Mouse (Mus musculus) liver, embryonic 13.5 days (tissue): ENCODE measurements around the gene Olfr1034. TPM values are rescaled to one million over a fixed set of nuclear protein-coding genes. Genes with fewer than 3 reads are reported as not detected.
"Not testable (repeated sequence)": the region's sequence is repeated elsewhere in the genome, so short reads cannot be mapped to it uniquely, and the experiment has no call there.

Experiments used
- ATAC-seq: fragments of 200-750 bp; cut with Nextera tagmentation; 2 replicates; pipeline ENCODE4 v1.8.0; 2017; ENCODE audit warnings: low read depth, mild to moderate bottlenecking, moderate number of reproducible peaks, moderate library complexity
- DNase-seq: peaks from one replicate; pipeline ENCODE4 v3.0.0; 2022
- H3K27ac ChIP-seq: fragments of 300-500 bp; sonication (generic); 2 replicates; pipeline ENCODE4 v1.5.1; 2015; ENCODE audit warnings: moderate library complexity, mild to moderate bottlenecking, inconsistent platforms
- H3K27me3 ChIP-seq: fragments of 300-500 bp; sonication (generic); 2 replicates; pipeline ENCODE4 v1.6.1; 2015; ENCODE audit warnings: mild to moderate bottlenecking, inconsistent platforms
- H3K36me3 ChIP-seq: fragments of 300-500 bp; sonication (generic); 2 replicates; pipeline ENCODE4 v1.6.1; 2015; ENCODE audit warnings: mild to moderate bottlenecking, inconsistent platforms
- H3K4me1 ChIP-seq: fragments of 300-500 bp; sonication (generic); replicated peaks from 2 replicates; pipeline ENCODE4 v1.6.1; 2015; ENCODE audit warnings: inconsistent platforms
- H3K4me2 ChIP-seq: fragments of 300-500 bp; sonication (generic); 2 replicates; pipeline ENCODE4 v1.6.1; 2015; ENCODE audit warnings: inconsistent platforms, mild to moderate bottlenecking, moderate library complexity
- H3K4me3 ChIP-seq: fragments of 300-500 bp; sonication (generic); replicated peaks from 2 replicates; pipeline ENCODE4 v1.5.1; 2015; ENCODE audit warnings: mild to moderate bottlenecking, inconsistent platforms
- H3K9ac ChIP-seq: fragments of 300-500 bp; sonication (generic); 2 replicates; pipeline ENCODE4 v1.6.1; 2015; ENCODE audit warnings: mild to moderate bottlenecking, inconsistent platforms
- H3K9me3 ChIP-seq: fragments of 300-500 bp; sonication (generic); replicated peaks from 2 replicates; pipeline ENCODE4 v1.6.1; 2016; ENCODE audit warnings: inconsistent platforms
- WGBS: fragments of 180-500 bp; shearing (Covaris S2); methylation state at CpG from one replicate; pipeline ENCODE4 v1.1.7; 2015; ENCODE audit not compliant: insufficient replicate concordance; 5-methylcytosine and 5-hydroxymethylcytosine counted together
- polyA plus RNA-seq: library from polyadenylated mRNA; unstranded; fragments of >200 nt; fragmentation: Nextera tagmentation; extraction: Ambion mirVana; gene quantifications from 2 replicates; pipeline ENCODE4 v1.2.1, GENCODE M21; 2015

Olfr1034 gene
- polyA plus RNA-seq, result not detected in 2 replicates

DNA sequence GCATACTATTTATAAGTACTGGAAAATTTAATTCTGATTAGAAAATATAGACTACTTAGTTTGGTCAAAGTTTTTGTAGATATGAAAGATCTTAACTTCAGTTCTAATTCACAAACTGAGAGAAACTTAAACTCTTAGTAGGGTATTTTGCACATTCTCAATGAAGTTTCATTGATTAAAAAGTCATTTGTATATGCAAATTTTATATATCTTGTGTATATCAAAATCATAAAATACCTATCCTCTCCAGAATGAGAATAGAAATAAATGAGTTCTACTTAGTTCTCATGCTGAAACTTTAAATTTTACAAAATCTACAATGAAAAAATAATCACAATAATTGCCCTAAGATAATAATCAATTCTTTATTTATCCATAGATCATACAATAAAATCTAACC, at the start of gene Olfr1034:
TSS of gene Olfr1034 (plus strand) at position 301 of the 400 bp plus-strand sequence.
- no peak within 1 kb of the TSS for H3K9ac ChIP-seq
- DNase-seq, result no peak
- H3K4me3 ChIP-seq, result no peak within 1 kb of the TSS
- H3K27ac ChIP-seq, result no peak within 1 kb of the TSS
- H3K4me1 ChIP-seq, result no peaks in the 10 kb centered on the region
- no peak for ATAC-seq
- no peaks in the 10 kb centered on the region for H3K9me3 ChIP-seq
- no peaks in the 10 kb centered on the region for H3K27me3 ChIP-seq
- H3K36me3 ChIP-seq, result no peaks in the 10 kb centered on the region
- no peak within 1 kb of the TSS for H3K4me2 ChIP-seq

DNA sequence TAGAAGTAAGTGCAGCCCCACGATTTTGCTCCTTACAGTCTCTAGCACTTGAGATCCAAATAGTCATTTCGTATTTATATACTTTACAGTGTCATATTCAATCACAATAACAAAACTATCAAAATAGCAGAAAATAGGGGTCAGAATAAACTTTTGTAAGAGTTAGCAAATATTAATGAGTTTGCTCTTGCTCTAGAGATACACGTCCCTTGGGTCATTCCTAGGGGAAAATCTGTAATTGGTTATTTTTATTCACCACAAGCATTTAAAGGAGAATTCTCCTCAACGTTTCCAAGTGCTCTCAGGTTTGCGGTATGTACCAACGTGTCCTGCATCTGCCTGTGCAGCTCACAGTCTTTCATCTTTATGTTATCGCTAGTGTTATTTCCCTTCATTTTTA, 40.4 kb upstream of the Olfr1034 start, which contains the start of gene Olfr1032:
TSS of gene Olfr1032 (plus strand) at position 301 of the 400 bp plus-strand sequence.
- H3K4me1 ChIP-seq, result no peaks in the 10 kb centered on the region
- 64% methylated on average over 7 of the region's 7 CpGs for WGBS
- ATAC-seq (no peak), DNase-seq (no peak)
- no peak within 1 kb of the TSS for H3K27ac ChIP-seq
- H3K9me3 ChIP-seq, result no peaks in the 10 kb centered on the region
- no peak within 1 kb of the TSS for H3K4me3 ChIP-seq
- no peaks in the 10 kb centered on the region for H3K36me3 ChIP-seq
- H3K27me3 ChIP-seq, result no peaks in the 10 kb centered on the region
- H3K9ac ChIP-seq, result no peak within 1 kb of the TSS
- H3K4me2 ChIP-seq, result no peak within 1 kb of the TSS

DNA sequence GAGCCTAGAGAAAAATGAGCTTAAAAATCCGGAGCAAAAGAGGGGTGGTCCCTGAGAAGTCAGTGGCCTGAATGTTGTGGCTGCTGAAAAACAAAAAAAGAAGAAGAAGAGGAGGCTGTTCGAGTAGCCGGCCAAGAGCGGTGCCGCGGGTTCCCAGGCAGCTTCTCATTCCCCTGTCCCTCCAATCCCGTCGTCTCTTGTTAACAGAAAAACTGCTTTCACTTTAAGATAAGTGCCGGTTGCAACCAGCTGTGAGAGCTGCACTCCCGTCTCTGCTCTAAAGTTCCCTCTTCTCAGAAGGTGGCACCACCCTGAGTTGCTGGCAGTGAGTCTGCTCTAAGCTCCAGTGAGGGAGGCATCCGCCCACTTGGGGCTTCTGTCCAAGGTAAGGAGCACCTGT, 25.3 kb upstream of the Olfr1034 start, which contains the start of gene Olfr1033:
TSS of gene Olfr1033 (plus strand) at position 228 of the 400 bp plus-strand sequence.
- not testable (repeated sequence) for H3K4me1 ChIP-seq, H3K27me3 ChIP-seq, H3K27ac ChIP-seq, H3K9me3 ChIP-seq, H3K36me3 ChIP-seq, ATAC-seq, H3K9ac ChIP-seq
- 1% methylated on average over 11 of the region's 11 CpGs for WGBS
- peak within 1 kb of the TSS; percentile 37 for H3K4me2 ChIP-seq
- DNase-seq, result peak; percentile 1
- H3K4me3 ChIP-seq, result peak within 1 kb of the TSS; percentile 29

DNA sequence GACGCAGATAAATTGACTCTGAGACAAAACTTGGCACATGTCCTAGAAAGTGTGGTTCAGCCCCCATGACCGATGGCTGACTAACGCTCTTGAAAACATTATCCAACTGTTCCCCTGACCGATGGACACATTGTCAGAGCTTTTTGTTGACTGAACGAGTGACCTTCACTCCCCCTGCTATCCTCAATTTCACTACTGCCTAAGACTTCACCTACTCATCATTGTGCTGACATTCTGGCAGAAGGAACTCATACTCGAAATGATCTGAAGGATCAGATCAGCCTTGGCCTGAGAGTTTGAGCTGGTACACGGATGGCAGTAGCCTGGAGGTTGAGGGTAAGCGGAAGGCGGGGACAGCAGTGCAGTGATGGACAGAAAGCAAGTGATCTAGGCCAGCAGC, 24.1 kb upstream of the Olfr1034 start:
- H3K27me3 ChIP-seq, H3K9me3 ChIP-seq, H3K36me3 ChIP-seq, H3K4me3 ChIP-seq, H3K9ac ChIP-seq, H3K27ac ChIP-seq, ATAC-seq, H3K4me2 ChIP-seq, DNase-seq, H3K4me1 ChIP-seq: not testable (repeated sequence)
- WGBS, result 60% methylated on average over 6 of the region's 9 CpGs

DNA sequence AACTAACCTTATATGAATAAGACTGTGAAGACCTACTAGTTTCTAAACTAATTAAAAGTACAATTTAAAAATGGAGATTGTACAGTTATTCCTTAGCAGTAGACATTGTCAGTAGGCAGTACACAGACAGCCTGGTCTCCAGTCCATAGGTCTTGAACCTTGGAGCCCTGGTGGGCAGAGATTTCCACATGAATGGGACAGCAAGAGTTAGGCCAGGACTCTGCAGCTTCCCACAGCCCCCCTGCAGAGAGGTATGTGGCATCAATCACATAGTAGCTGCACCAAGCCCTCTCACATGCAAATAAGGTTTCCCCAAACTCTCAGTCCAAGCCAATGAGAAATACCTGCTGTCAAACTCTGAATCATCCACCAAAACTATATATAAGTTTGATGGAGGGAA, 5.1 kb downstream of the Olfr1034 start:
- H3K27ac ChIP-seq, H3K9ac ChIP-seq, H3K27me3 ChIP-seq, H3K36me3 ChIP-seq, H3K4me2 ChIP-seq, ATAC-seq, H3K4me3 ChIP-seq, H3K9me3 ChIP-seq, H3K4me1 ChIP-seq, DNase-seq: not testable (repeated sequence)

DNA sequence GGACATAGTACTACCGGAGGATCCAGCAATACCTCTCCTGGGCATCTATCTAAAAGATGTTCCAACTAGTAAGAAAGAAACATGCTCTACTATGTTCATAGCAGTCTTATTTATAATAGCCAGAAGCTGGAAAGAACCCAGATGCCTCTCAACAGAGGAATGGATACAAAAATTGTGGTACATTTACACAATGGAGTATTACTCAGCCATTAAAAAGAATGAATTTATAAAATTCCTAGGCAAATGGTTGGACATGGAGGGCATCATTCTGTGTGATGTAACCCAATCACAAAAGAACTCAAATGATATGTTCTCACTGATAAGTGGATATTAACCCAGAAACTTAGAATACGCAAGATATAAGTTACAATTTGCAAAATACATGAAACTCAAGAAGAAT, 18.1 kb downstream of the Olfr1034 start:
- H3K9me3 ChIP-seq, H3K4me2 ChIP-seq, H3K27ac ChIP-seq, H3K4me1 ChIP-seq, H3K4me3 ChIP-seq, DNase-seq, H3K9ac ChIP-seq, H3K27me3 ChIP-seq, H3K36me3 ChIP-seq, ATAC-seq: not testable (repeated sequence)
- WGBS, result 74% methylated on average over 2 of the region's 2 CpGs

DNA sequence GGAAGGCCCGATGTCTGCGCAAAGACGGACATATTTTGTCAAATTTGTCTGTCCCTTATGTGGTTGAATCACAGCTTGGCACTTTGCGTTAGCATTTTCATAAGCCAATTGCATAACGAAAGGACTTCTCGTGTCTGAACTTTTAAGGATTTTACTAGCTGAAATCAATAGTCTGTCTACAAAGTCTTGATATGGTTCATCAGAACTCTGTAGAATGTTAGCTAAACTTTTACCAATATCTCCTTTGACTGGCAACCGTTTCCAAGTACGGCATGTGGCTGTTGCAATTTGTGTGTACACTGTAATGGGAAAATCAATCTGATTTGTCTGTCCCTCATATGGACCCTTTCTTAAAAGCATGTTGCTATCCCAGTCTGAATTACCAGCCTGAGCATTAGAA, 24.5 kb downstream of the Olfr1034 start:
- no peak overlapping the region for H3K9ac ChIP-seq
- 78% methylated on average over 8 of the region's 8 CpGs for WGBS
- ATAC-seq, result no peak
- no peak overlapping the region for H3K27ac ChIP-seq
- no peaks in the 10 kb centered on the region for H3K27me3 ChIP-seq
- DNase-seq, result no peak
- H3K4me2 ChIP-seq, result no peak overlapping the region
- no peaks in the 10 kb centered on the region for H3K36me3 ChIP-seq
- H3K4me3 ChIP-seq, result no peak overlapping the region
- no peaks in the 10 kb centered on the region for H3K9me3 ChIP-seq
- H3K4me1 ChIP-seq, result no peaks in the 10 kb centered on the region

DNA sequence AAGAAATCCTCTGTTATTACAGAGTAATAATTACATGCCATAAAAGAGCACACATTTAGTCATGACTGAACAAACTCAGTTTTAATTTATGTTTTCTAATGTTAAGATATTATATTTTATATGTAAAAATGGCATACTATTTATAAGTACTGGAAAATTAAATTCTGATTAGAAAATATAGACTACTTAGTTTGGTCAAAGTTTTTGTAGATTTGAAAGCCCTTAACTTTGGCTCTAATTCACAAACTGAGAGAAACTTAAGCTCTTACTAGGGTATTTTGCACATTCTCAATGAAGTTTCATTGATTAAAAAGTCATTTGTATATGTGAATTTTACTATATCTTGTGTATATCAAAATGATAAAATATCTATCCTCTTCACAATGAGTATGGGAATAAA, 28.0 kb downstream of the Olfr1034 start, which contains the start of gene Olfr1036:
TSS of gene Olfr1036 (plus strand) at position 301 of the 400 bp plus-strand sequence.
- not testable (repeated sequence) for H3K4me3 ChIP-seq, H3K36me3 ChIP-seq, H3K9ac ChIP-seq, H3K4me2 ChIP-seq, H3K27me3 ChIP-seq, H3K9me3 ChIP-seq, H3K27ac ChIP-seq, DNase-seq, ATAC-seq, H3K4me1 ChIP-seq

DNA sequence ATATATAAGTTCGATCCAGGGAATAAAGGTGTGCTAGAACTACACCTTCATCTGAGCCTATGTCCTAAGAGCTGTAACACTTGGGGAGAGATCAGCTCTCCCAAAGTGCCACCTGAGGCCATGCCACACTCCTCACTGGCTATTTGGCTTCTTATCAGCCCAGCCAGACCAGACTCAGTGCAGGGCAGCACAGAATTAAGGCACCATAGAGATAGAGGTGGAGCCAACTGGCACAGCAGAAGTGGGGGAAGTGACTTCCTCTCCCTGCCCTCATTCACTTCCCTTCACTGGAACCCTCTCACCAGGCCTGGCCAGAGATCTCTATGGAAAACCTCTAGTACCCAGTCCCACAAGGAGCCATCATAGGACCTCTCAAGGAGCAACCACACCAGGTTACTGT, 34.8 kb downstream of the Olfr1034 start:
- not testable (repeated sequence) for DNase-seq, H3K27me3 ChIP-seq, H3K4me2 ChIP-seq, H3K9ac ChIP-seq, H3K4me3 ChIP-seq, H3K36me3 ChIP-seq, H3K4me1 ChIP-seq, ATAC-seq, H3K9me3 ChIP-seq, H3K27ac ChIP-seq
- 58% methylated on average over 1 of the region's 1 CpGs for WGBS

DNA sequence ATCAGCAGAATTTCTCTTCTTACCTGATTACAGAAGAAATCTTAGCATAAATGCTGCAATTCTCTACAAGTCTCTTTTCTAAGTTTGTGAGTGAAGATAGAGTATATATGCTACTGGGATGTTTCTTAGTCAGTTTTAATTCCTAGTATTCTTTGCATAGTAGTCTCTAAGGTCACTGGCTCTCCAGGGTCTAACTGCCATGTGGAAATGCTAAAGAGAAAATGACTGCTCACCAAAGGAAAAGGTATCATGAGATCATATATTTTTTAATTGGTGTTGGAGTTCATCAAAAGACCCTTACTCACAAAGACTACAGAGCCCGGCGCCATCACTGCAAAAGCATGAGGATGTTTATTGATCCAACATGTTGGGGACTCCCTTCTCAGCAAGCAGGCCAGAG, 41.6 kb downstream of the Olfr1034 start, which contains the start of gene Olfr1037:
TSS of gene Olfr1037 (minus strand) at position 101 of the 400 bp plus-strand sequence.
- no peak within 1 kb of the TSS for H3K27ac ChIP-seq
- H3K4me1 ChIP-seq, result no peaks in the 10 kb centered on the region
- H3K27me3 ChIP-seq, result no peaks in the 10 kb centered on the region
- H3K4me3 ChIP-seq, result no peak within 1 kb of the TSS
- no peak for DNase-seq
- no peak within 1 kb of the TSS for H3K9ac ChIP-seq
- H3K4me2 ChIP-seq, result no peak within 1 kb of the TSS
- ATAC-seq, result no peak
- H3K9me3 ChIP-seq, result no peaks in the 10 kb centered on the region
- 75% methylated on average over 2 of the region's 2 CpGs for WGBS
- H3K36me3 ChIP-seq, result no peaks in the 10 kb centered on the region
